Mouse (Mus musculus): ENCODE data around the gene Slc44a4.

Gene Slc44a4

DNA sequence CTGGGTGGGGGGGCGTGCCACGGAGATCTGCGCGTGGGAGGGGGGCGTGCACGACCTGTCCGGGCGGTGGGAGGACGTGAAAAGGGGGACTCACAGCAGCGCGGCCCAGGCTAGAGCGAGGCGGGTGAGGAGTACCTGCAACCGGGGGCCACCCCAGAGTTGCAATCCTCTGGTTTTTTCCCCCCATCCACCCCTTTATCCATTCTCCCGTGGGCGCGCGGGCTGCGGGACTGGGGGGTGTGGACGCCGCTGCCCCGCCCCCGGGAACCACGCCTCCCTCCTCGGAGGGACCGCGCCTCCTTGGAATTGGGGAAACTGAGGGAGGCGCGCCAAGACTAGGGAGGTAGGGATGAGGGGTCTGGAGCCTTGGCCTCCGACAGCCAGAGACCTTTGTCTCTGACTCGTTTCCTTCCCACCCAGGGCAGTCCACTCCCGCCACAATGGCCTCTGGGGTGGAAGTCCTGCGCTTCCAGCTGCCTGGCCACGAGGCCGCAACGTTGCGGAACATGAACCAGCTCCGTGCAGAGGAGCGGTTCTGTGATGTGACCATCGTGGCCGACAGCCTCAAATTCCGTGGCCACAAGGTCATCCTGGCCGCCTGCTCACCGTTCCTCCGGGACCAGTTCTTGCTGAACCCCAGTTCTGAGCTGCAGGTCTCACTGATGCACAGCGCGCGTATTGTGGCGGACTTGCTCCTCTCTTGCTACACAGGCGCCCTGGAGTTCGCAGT is 19.3 kb upstream of the Slc44a4 start:
- POLR2A ChIA-PET = interaction anchor here in 3 of 4 experiments (0.6 to 8.4 kb wide), 20 partner anchors 8 to 248 kb away, joined by 3 to 93 read pairs (median 4); partner anchors contain the start of genes Atf6b (in 1 of the 3), Neu1 (in 1 of the 3) and Slc44a4 (in 1 of the 3)
- CTCF ChIA-PET = interaction anchor here in 1 of 4 experiments (1.0 to 2.1 kb wide), 5 partner anchors 8 to 271 kb away, joined by 3 to 10 read pairs (median 5); partner anchors contain the start of gene Slc44a4

GRCm38 (mm10) chr17:34895724-34896123 is 18.5 kb upstream of the Slc44a4 start:
- ChIA-PET CTCF (interaction anchor here in 1 of 4 experiments (1.9 kb wide), 1 partner anchor 271 kb away, joined by 5 read pairs; no protein-coding TSS in a partner anchor), POLR2A (interaction anchor here (0.6 to 8.4 kb wide), 21 partner anchors 8 to 1049 kb away, joined by 3 to 93 read pairs (median 4); partner anchors contain the start of genes Atf6b (in 1 of the 4), H2-DMa (in 1 of the 4), Hspa1a (in 1 of the 4) and Hspa1l (in 1 of the 4))

DNA sequence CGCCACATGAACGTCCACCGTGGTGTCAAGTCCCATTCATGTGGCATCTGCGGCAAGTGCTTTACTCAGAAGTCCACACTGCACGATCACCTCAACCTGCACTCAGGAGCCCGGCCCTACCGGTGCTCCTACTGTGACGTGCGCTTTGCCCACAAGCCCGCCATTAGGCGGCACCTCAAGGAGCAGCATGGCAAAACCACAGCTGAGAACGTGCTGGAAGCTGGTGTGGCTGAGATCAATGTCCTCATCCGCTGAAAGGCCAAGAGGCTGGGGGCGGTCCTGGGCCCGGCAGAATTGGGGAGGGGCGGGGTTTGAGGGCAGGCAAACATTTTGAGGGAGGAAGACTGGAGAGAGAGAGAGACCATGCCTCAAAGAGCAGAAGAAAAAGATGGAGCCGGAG is 17.9 kb upstream of the Slc44a4 start:
- ChIA-PET POLR2A (interaction anchor here (0.6 to 8.4 kb wide), 20 partner anchors 9 to 1049 kb away, joined by 3 to 93 read pairs (median 5); partner anchors contain the start of genes H2-DMa (in 1 of the 4), Hspa1a (in 1 of the 4), Hspa1l (in 1 of the 4) and Vars (in 1 of the 4)), CTCF (interaction anchor here in 3 of 4 experiments (0.6 to 2.3 kb wide), 4 partner anchors 15 to 555 kb away, joined by 3 to 10 read pairs (median 6); no protein-coding TSS in a partner anchor)

- ChIA-PET POLR2A (interaction anchor here (0.5 to 8.4 kb wide), 20 partner anchors 8 to 778 kb away, joined by 3 to 93 read pairs (median 4); partner anchors contain the start of genes Gm20547 (in 1 of the 4), Hspa1a (in 1 of the 4), Hspa1l (in 1 of the 4) and Neu1 (in 1 of the 4)), CTCF (interaction anchor here in 2 of 4 experiments (0.9 to 2.3 kb wide), 6 partner anchors 10 to 55 kb away, joined by 3 to 10 read pairs (median 5); partner anchors contain the start of gene Neu1 (in 1 of the 2))
Observed at GRCm38 (mm10) chr17:34897373-34898159, 16.7 kb upstream of the Slc44a4 start.

DNA sequence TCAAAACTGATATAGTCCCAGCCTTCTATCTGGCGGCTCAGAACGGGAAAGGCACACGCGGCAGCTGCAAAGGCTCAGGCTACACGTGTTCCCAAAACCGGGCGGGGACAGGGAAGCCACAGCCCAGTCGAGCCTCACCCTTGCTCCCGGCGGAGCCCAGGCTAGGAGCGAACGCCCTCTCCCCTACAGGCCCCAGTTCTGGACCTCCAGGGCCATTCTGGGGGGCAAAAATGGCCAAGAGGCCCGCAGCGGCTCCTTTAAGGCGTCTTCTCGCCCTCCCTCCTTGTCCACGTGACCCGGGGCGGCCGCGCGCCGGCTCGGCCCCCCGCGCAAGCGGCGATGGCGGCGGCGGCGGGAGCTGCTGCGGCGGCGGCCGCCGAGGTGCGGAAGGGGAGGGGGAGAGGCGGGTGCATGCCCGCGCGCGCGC is 16.1 kb upstream of the Slc44a4 start, which contains the start of the genes C2 and Ehmt2:
C2 (minus strand) TSS at position 106 of the 427 bp plus-strand sequence.
Ehmt2 (plus strand) TSS at position 310 of the 427 bp plus-strand sequence.
- ChIA-PET CTCF (interaction anchor here in 2 of 4 experiments (0.5 to 2.3 kb wide), 9 partner anchors 9 to 190 kb away, joined by 3 to 10 read pairs (median 4); partner anchors contain the start of gene Neu1 (in 1 of the 2)), POLR2A (interaction anchor here (0.5 to 8.4 kb wide), 26 partner anchors 7 to 778 kb away, joined by 3 to 93 read pairs (median 4); partner anchors contain the start of genes Gm20547 (in 2 of the 4), Neu1 (in 1 of the 4), Prrc2a (in 1 of the 4) and Skiv2l (in 1 of the 4))

DNA sequence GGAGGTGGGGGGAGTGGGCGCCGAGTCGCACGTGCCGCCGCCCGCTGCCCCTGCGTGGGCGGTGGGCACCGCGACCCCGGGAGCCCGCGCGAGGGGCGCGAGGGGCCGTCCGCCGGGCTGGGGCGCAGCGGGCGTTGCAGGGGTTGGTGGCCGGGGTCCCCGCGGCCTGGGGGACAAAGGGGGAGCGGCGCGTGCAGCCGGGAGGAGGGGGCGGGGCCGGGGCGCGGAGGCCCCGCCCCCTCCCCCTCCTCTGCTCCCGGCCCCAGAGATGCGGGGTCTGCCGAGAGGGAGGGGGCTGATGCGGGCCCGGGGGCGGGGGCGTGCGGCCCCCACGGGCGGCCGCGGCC is 15.6 kb upstream of the Slc44a4 start:
- ChIA-PET POLR2A (interaction anchor here in 3 of 4 experiments (0.6 to 8.4 kb wide), 22 partner anchors 7 to 780 kb away, joined by 3 to 93 read pairs (median 4); partner anchors contain the start of genes Gm20547 (in 2 of the 3), H2-DMa (in 1 of the 3), Neu1 (in 1 of the 3) and Prrc2a (in 1 of the 3)), CTCF (interaction anchor here in 2 of 4 experiments (0.5 to 2.3 kb wide), 7 partner anchors 11 to 190 kb away, joined by 3 to 6 read pairs (median 4); partner anchors contain the start of gene Neu1 (in 1 of the 2))

- ChIA-PET POLR2A (interaction anchor here in 3 of 4 experiments (0.6 to 8.4 kb wide), 17 partner anchors 10 to 780 kb away, joined by 3 to 93 read pairs (median 4); partner anchors contain the start of genes Gm20547 (in 1 of the 3), H2-DMa (in 1 of the 3), Lsm2 (in 1 of the 3) and Neu1 (in 1 of the 3)), CTCF (interaction anchor here in 2 of 4 experiments (0.6 to 1.6 kb wide), 5 partner anchors 10 to 189 kb away, joined by 3 to 5 read pairs (median 4); partner anchors contain the start of gene Neu1 (in 1 of the 2))
Observed at GRCm38 (mm10) chr17:34899053-34899889, 15.0 kb upstream of the Slc44a4 start.

GRCm38 (mm10) chr17:34899890-34900243 is 14.4 kb upstream of the Slc44a4 start:
- CTCF ChIA-PET = interaction anchor here in 2 of 4 experiments (0.6 kb wide), 2 partner anchors 39 to 43 kb away, joined by 5 to 6 read pairs; no protein-coding TSS in a partner anchor
- POLR2A ChIA-PET = interaction anchor here in 3 of 4 experiments (0.6 to 8.4 kb wide), 13 partner anchors 9 to 1511 kb away, joined by 3 to 93 read pairs (median 4); partner anchors contain the start of genes Gm20547 (in 1 of the 3), H2-DMa (in 1 of the 3), Lsm2 (in 1 of the 3) and Neu1 (in 1 of the 3)

DNA sequence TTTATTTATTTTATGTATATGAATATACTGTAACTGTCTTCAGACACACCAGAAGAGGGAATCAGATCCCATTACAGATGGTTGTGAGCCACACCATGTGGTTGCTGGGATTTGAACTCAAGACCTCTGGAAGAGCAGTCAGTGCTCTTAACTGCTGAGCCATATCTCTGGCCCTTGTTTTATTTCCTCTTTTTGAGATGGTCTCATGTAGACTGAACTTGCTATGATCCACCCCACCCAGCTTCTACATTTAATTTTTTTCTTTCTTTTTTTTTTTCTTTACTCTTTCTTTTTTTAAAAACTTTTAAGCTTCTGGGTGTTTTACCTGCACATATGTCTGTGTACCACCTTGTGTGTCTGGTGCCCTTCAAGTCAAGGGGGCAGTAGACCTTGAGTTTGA is 13.4 kb upstream of the Slc44a4 start:
- ChIA-PET POLR2A (interaction anchor here in 3 of 4 experiments (0.8 to 8.4 kb wide), 5 partner anchors 8 to 52 kb away, joined by 3 to 93 read pairs (median 3); partner anchors contain the start of gene Gm20547 (in 1 of the 3)), CTCF (interaction anchor here in 2 of 4 experiments (0.6 to 1.5 kb wide), 3 partner anchors 9 to 86 kb away, joined by 3 to 5 read pairs (median 5); no protein-coding TSS in a partner anchor)

DNA sequence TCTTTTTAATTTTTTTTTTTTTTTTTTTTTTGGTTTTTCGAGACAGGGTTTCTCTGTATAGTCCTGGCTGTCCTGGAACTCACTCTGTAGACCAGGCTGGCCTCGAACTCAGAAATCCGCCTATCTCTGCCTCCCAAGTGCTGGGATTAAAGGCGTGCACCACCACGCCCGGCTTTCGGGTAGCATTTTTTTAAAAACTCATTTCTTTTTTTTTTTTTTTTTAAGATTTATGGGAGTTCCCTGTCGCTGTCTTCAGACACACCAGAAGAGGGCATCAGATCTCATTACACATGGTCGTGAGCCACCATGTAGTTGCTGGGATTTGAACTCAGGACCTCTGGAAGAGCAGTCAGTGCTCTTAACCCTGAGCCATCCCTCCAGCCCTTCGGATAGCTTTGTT is 12.3 kb upstream of the Slc44a4 start:
- CTCF ChIA-PET = interaction anchor here in 3 of 4 experiments (0.6 to 2.5 kb wide), 9 partner anchors 8 to 91 kb away, joined by 3 to 16 read pairs (median 5); partner anchors contain the start of gene Gm20547 (in 1 of the 3)

DNA sequence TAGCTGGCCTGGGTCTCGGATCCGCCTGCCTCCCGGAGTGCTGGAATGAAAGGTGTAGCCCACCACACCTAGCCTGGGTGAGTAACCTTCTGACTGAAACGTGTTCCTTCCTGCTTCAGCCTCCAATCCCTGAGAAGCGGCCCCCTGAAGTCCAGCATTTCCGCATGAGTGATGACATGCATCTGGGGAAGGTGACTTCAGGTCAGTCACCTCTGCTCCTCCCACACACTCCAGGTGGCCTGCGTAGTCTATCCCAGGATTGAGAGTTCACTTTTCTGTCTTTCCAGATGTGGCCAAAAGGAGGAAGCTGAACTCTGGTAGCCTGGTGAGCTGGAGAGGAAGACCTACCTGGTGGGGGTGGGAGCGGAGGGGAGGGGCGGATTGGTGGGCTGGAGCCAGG is 11.4 kb upstream of the Slc44a4 start:
- ChIA-PET CTCF (interaction anchor here in 3 of 4 experiments (0.5 to 2.5 kb wide), 10 partner anchors 9 to 1912 kb away, joined by 3 to 16 read pairs (median 8); partner anchors contain the start of genes Dxo (in 1 of the 3) and Stk19 (in 1 of the 3)), POLR2A (interaction anchor here in 2 of 4 experiments (0.6 to 6.2 kb wide), 16 partner anchors 8 to 61 kb away, joined by 3 to 67 read pairs (median 4); partner anchors contain the start of genes Gm20547 (in 1 of the 2), Neu1 (in 1 of the 2) and Slc44a4 (in 1 of the 2))

More for the DNA sequence above, 12.3 kb upstream of the Slc44a4 start:
- POLR2A ChIA-PET = interaction anchor here in 3 of 4 experiments (0.5 to 6.2 kb wide), 9 partner anchors 8 to 923 kb away, joined by 3 to 67 read pairs (median 3); partner anchors contain the start of gene Slc44a4 (in 1 of the 3)

GRCm38 (mm10) chr17:34910982-34911381 is 3.3 kb upstream of the Slc44a4 start:
- ChIA-PET CTCF (interaction anchor here (0.5 to 3.7 kb wide), 35 partner anchors 8 to 320 kb away, joined by 3 to 34 read pairs (median 6); partner anchors contain the start of genes C2 (in 2 of the 4), Ehmt2 (in 2 of the 4), Neu1 (in 2 of the 4) and Skiv2l (in 1 of the 4)), POLR2A (interaction anchor here in 3 of 4 experiments (0.6 to 9.6 kb wide), 22 partner anchors 7 to 959 kb away, joined by 3 to 93 read pairs (median 4); partner anchors contain the start of genes C2 (in 3 of the 3), Ehmt2 (in 3 of the 3), Agpat1 (in 1 of the 3) and Pbx2 (in 1 of the 3))

DNA sequence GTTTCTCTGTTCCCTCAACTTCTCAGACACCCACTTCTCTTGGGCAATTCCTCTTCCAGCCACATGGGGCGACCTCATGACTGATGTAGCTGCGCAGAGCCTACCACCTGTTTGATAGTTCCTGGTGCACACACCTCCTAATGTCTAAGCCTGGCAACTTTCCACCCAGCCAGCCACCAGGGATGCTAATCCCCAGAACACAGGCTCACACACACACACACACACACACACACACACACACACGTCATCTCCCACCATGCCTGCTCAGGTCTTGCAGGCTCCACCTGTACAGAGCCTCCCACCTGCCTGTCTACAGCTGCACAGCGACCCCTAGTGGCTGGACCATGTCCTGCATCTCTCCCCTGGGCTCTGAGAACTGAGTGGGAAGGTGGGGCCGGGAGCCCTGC is 2.3 kb upstream of the Slc44a4 start:
- ChIA-PET CTCF (interaction anchor here (0.5 to 3.7 kb wide), 64 partner anchors 9 to 923 kb away, joined by 3 to 34 read pairs (median 5); partner anchors contain the start of genes Neu1 (in 3 of the 4), C2 (in 2 of the 4), Ehmt2 (in 2 of the 4) and Skiv2l (in 2 of the 4)), POLR2A (interaction anchor here (0.5 to 9.6 kb wide), 26 partner anchors 8 to 330 kb away, joined by 3 to 93 read pairs (median 7); partner anchors contain the start of genes C2 (in 3 of the 4), Ehmt2 (in 3 of the 4), Agpat1 (in 1 of the 4) and Ddx39b (in 1 of the 4))

DNA sequence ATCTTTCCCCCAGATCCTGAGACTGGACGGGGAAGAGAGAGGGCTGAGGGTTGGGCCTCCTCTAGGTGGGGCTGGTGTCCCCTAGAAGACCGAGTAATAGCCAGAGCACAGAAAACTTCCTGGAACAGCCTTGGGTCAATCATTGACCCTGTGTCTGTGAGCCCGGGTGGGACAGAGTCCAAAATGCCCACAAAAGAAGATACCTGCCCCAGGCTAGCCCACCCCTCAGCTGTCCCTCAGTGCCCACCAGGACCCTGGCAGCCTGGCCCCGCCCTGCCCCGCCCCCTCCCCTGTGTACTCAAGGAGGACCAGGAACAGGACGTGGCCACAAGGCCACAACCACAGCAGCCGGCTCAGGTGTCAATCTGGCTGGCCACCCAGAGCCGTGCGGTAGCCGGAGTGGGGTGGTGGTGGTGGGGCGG is 1.2 kb downstream of the Slc44a4 start:
- ChIA-PET CTCF (interaction anchor here in 3 of 4 experiments (0.6 to 2.3 kb wide), 8 partner anchors 9 to 251 kb away, joined by 3 to 9 read pairs (median 6); no protein-coding TSS in a partner anchor), POLR2A (interaction anchor here in 3 of 4 experiments (0.5 to 8.3 kb wide), 16 partner anchors 9 to 797 kb away, joined by 3 to 67 read pairs (median 4); partner anchors contain the start of genes C2 (in 1 of the 3) and Neu1 (in 1 of the 3))

- ChIA-PET POLR2A (interaction anchor here in 3 of 4 experiments (0.6 to 8.3 kb wide), 13 partner anchors 8 to 336 kb away, joined by 3 to 67 read pairs (median 6); no protein-coding TSS in a partner anchor), CTCF (interaction anchor here in 2 of 4 experiments (0.7 to 1.2 kb wide), 8 partner anchors 8 to 252 kb away, joined by 3 to 6 read pairs (median 4); partner anchors contain the start of gene Ddah2 (in 1 of the 2))
Observed at GRCm38 (mm10) chr17:34916316-34916715, 2.0 kb downstream of the Slc44a4 start.

Data from embryonic stem cell, embryonic (primary cell).